Mouse (Mus musculus): ENCODE results near the gene Lpar3. TPM values are rescaled to one million over a fixed set of nuclear protein-coding genes. Genes with fewer than 3 reads are reported as not detected.
A peak's percentile ranks its signal among the peaks of the same experiment; 100 is the strongest.

The Lpar3 gene
- total RNA-seq, 2 experiments from 2014 or later: 0.10 to 0.14 TPM

DNA sequence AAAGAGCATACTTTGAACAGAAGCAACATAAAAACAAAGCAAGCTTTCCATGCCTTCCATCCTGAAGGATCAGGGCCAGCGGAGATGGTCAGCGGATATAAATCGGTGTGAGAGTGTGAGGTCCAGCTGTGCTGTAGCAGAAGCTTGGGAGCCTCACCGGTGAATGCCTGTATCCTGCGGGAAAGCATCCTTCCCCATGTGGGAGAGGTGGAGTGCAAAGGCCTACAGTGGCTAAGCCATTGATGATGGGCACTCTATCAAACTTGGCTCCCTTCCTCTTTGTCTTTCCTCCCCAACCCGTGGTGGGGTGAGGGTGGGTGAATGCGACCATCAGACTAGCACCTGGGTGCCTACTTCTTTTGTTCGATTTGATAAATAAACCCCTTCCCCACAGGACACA is 88.8 kb downstream of the Lpar3 start:
- H3K27ac ChIP-seq: no peak overlapping the region
- intact Hi-C loops (cut with DNase I): no loop called here
- no peak for DNase-seq
- H3K4me3 ChIP-seq: no peak overlapping the region
- no peak for TF ChIP-seq CTCF (IDR thresholded peaks at IDR 0.05)

GRCm38 (mm10) chr3:146311121-146311538 is 90.4 kb downstream of the Lpar3 start:
- no peak overlapping the region for H3K27ac ChIP-seq
- intact Hi-C loops (cut with DNase I): no loop called here
- no peak overlapping the region for H3K4me3 ChIP-seq
- no peak for TF ChIP-seq CTCF (IDR thresholded peaks at IDR 0.05)
- DNase-seq: no peak

DNA sequence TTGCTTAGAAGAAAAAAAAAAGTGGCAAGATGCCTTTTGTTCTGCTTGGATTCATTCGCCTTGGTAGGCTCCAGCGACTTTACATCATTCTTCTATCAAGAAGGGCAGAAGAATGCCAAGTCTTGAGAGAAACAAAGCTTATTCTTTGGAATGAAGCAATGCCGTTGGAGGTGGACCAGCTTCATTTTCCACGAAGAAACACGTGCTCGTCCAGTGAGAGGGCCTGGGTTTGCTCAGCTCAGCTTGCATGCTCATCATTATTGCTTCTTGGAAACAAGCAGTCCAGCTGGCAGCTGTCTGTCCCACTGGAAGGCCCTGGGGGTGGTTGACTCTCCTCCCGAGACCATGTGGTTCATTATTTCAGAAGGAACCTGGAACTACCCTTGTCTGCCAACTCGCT is 94.7 kb downstream of the Lpar3 start:
- intact Hi-C loops (cut with DNase I): no loop called here

DNA sequence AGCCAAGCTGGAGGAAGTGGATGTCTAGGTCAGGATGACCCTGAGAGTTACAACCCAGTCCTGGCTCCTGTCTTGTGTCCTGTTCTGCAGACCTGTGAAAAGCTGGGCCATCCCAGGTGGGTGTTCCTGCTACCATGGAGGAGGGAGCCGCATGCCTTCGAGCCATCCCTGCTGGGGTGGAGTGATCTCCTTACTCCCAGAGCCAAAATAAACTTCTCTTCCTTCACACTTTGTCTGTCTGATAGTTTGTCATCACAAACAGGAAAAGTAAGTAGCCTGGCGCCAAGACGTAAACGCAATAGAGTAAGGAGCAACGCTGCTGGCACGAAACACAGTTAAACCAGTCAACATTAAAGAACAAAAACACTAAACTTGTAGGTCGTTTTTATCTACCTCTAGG is 95.5 kb downstream of the Lpar3 start:
- no peak for TF ChIP-seq CTCF (IDR thresholded peaks at IDR 0.05)
- DNase-seq: no peak
- Histone ChIP-seq H3K4me3 (no peak overlapping the region), H3K27ac (no peak overlapping the region)
- intact Hi-C loops (cut with DNase I): no loop called here

More for the DNA sequence above, 94.7 kb downstream of the Lpar3 start:
- DNase-seq: no peak
- Histone ChIP-seq H3K27ac (no peak overlapping the region), H3K4me3 (no peak overlapping the region)
- TF ChIP-seq CTCF (IDR thresholded peaks at IDR 0.05): no peak

GRCm38 (mm10) chr3:146317366-146317765 is 96.6 kb downstream of the Lpar3 start:
- DNase-seq: no peak
- no peak overlapping the region for H3K4me3 ChIP-seq
- no peak for TF ChIP-seq CTCF (IDR thresholded peaks at IDR 0.05)

GRCm38 (mm10) chr3:146317911-146318310 is 97.1 kb downstream of the Lpar3 start:
- Histone ChIP-seq H3K27ac (no peak overlapping the region), H3K4me3 (no peak overlapping the region)
- no peak for DNase-seq
- intact Hi-C loops (cut with DNase I): no loop called here
- no peak for TF ChIP-seq CTCF (IDR thresholded peaks at IDR 0.05)

More at GRCm38 (mm10) chr3:146317366-146317765, 96.6 kb downstream of the Lpar3 start:
- intact Hi-C loops (cut with DNase I): no loop called here
- no peak overlapping the region for H3K27ac ChIP-seq

DNA sequence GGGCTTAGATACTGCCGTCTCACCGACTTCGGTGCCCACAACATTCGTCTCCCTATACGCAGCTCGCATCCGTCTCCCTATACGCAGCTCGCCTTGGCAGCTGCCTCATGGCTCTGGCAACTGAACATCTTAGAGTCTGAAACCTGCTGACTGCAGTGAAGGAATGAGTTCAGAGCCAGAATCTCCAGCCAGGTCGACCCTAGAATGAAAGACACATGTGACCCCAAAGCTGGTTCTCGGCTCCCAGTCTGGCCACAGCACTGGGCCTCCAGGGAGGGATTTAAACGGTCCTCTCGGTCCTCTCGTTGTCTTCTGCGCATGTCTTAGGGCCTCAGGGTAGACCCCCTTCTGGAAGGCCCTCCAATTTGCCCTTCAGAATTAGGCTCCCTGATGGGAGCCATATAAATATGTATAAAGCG is 97.8 kb downstream of the Lpar3 start:
- TF ChIP-seq CTCF (IDR thresholded peaks at IDR 0.05): no peak
- intact Hi-C loops (cut with DNase I): no loop called here
- no peak overlapping the region for H3K4me3 ChIP-seq
- H3K27ac ChIP-seq: no peak overlapping the region
- DNase-seq: no peak

DNA sequence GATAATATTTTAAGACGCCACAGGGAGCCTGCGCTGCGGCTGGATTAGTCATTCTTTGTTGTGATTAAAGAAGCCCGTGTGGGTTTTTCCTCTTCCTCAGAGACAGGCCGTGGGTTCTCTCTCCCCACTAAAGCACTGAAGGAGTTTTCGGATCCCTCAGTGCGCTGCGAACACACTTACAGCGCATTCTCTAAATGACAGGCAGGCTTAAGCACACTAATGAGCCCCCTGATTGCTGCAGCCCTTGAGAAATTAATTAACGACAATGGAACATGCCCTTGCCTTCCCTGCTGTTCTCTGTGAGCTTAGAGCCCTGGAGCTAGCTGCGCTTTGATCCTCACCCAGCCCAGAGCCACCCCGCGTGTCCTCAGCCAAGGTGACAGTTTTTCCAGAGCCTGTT is 98.2 kb downstream of the Lpar3 start:
- DNase-seq: no peak
- TF ChIP-seq CTCF (IDR thresholded peaks at IDR 0.05): no peak
- Histone ChIP-seq H3K4me3 (no peak overlapping the region), H3K27ac (no peak overlapping the region)
- intact Hi-C loops (cut with DNase I): no loop called here

- H3K4me3 ChIP-seq: no peak overlapping the region
- no peak for TF ChIP-seq CTCF (IDR thresholded peaks at IDR 0.05)
- no peak overlapping the region for H3K27ac ChIP-seq
- no peak for DNase-seq
- intact Hi-C loops (cut with DNase I): no loop called here
These were observed 98.7 kb downstream of the Lpar3 start for GRCm38 (mm10) chr3:146319503-146319902.

- Histone ChIP-seq H3K4me3 (no peak overlapping the region), H3K27ac (no peak overlapping the region)
- intact Hi-C loops (cut with DNase I): loop anchor here (5.0 kb wide), 1 partner anchor 138 kb away; no protein-coding TSS in a partner anchor
- TF ChIP-seq CTCF (IDR thresholded peaks at IDR 0.05): no peak
- no peak for DNase-seq
These were observed 104.2 kb downstream of the Lpar3 start for GRCm38 (mm10) chr3:146324949-146325348.

GRCm38 (mm10) chr3:146326743-146327536 is 106.2 kb downstream of the Lpar3 start:
- intact Hi-C loops (cut with DNase I): loop anchor here (5.0 kb wide), 1 partner anchor 140 kb away; no protein-coding TSS in a partner anchor
- H3K4me3 ChIP-seq: no peak overlapping the region
- no peak overlapping the region for H3K27ac ChIP-seq
- DNase-seq: no peak
- TF ChIP-seq CTCF (IDR thresholded peaks at IDR 0.05): no peak

DNA sequence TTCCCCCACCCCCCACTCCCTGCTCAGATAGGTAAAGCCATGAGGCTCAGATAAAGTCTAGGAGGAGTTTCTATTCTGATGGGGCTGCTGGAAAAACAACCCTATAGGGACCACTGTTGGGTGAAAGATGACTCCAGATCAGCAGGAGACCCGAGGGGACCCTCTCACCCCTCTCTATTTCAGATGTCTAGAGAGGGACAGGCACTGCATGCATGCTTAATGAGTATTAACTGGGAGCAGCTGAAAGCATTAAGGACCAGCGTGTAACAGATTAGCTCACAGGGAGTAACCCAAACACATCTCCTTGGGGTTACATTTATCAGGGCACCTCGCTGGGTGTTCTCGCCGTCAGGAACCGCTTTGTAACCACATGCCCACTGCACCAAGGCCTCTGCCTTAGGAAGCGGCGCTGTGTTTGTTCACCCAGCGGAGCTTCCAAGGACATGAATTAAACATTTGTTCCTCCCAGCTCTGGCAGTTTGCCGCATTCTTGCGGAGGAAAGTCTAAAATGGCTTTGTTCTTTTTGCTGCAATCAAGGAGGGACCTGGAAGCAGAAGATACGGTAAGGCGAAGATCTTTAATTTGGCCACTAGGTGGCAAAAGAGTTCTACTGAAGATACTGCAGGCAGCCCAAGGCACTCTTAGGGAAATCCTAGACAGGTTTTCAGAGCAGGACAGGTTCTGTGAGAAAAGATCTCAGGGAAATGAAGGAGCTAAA is 106.9 kb downstream of the Lpar3 start:
- Histone ChIP-seq H3K27ac (no peak overlapping the region), H3K4me3 (peak overlapping the region; percentile 54)
- peak; percentile 51 for DNase-seq
- intact Hi-C loops (cut with DNase I): loop anchor here (5.0 kb wide), 1 partner anchor 140 kb away; no protein-coding TSS in a partner anchor
- peak; percentile 80 for TF ChIP-seq CTCF (IDR thresholded peaks at IDR 0.05)

DNA sequence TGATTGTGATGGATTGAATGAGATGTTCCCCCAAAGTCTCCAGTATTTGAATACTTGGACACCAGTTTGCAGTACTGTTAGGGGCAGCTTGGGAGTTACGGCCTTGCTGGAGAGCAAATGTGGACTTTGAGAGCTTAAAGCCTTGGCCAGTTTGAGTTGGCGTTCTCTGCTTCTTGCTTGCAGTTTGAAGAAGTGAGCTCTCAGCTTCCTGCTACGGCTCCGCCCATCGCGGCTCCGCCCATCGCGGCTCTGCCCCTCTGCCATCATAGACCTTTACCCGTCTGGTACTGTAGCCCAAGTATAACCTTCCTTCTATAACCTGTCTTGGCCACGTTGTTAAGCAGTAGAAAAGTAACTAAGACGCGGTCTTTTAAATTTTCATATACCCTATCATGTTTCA is 108.0 kb downstream of the Lpar3 start:
- intact Hi-C loops (cut with DNase I): loop anchor here (5.0 kb wide), 1 partner anchor 141 kb away; no protein-coding TSS in a partner anchor

More for the DNA sequence above, 108.0 kb downstream of the Lpar3 start:
- DNase-seq: peak; percentile 23
- no peak for TF ChIP-seq CTCF (IDR thresholded peaks at IDR 0.05)
- no peak overlapping the region for H3K27ac ChIP-seq
- H3K4me3 ChIP-seq: peak overlapping the region; percentile 45

Data from gastrocnemius, adult 2 months (tissue).